Mouse (Mus musculus) retina, adult 2 months (tissue): ENCODE data around the gene Ccdc167.

Source experiments
- DNase-seq: peaks from one replicate; pipeline ENCODE4 v3.0.0-alpha.2; 2012; ENCODE audit warnings: low read depth, low spot score

The Ccdc167 gene

GRCm38 (mm10) chr17:29716732-29717445 lies at the start of gene Ccdc167:
Gene Ccdc167, minus strand, starts transcription at chr17:29717044.
- DNase-seq: peak; percentile 96

GRCm38 (mm10) chr17:29765380-29765779 lies 48.5 kb upstream of the Ccdc167 start:
- DNase-seq: no peak

GRCm38 (mm10) chr17:29762551-29762950 lies 45.7 kb upstream of the Ccdc167 start:
- peak; percentile 32 for DNase-seq

GRCm38 (mm10) chr17:29761938-29762337 lies 45.1 kb upstream of the Ccdc167 start:
- no peak for DNase-seq

- DNase-seq: no peak
Measured at GRCm38 (mm10) chr17:29760404-29761375, 43.8 kb upstream of the Ccdc167 start.

GRCm38 (mm10) chr17:29759963-29760362 lies 43.1 kb upstream of the Ccdc167 start:
- DNase-seq: no peak

- DNase-seq: no peak
Measured at GRCm38 (mm10) chr17:29756381-29756780, 39.5 kb upstream of the Ccdc167 start.

GRCm38 (mm10) chr17:29754510-29754909 lies 37.7 kb upstream of the Ccdc167 start:
- no peak for DNase-seq

GRCm38 (mm10) chr17:29747466-29747865 lies 30.6 kb upstream of the Ccdc167 start:
- DNase-seq: no peak

GRCm38 (mm10) chr17:29737849-29738804 lies 21.3 kb upstream of the Ccdc167 start:
- no peak for DNase-seq

- peak; percentile 55 for DNase-seq
Measured at GRCm38 (mm10) chr17:29736448-29737014, 19.7 kb upstream of the Ccdc167 start.

GRCm38 (mm10) chr17:29732522-29732921 lies 15.7 kb upstream of the Ccdc167 start:
- DNase-seq: no peak

GRCm38 (mm10) chr17:29731953-29732325 lies 15.1 kb upstream of the Ccdc167 start:
- no peak for DNase-seq

- DNase-seq: no peak
Measured at GRCm38 (mm10) chr17:29731266-29731952, 14.6 kb upstream of the Ccdc167 start.

- no peak for DNase-seq
Measured at GRCm38 (mm10) chr17:29730510-29731265, 13.8 kb upstream of the Ccdc167 start.

- DNase-seq: no peak
Measured at GRCm38 (mm10) chr17:29728082-29728481, 11.2 kb upstream of the Ccdc167 start.

- no peak for DNase-seq
Measured at GRCm38 (mm10) chr17:29725027-29725620, 8.3 kb upstream of the Ccdc167 start.

- DNase-seq: no peak
Measured at GRCm38 (mm10) chr17:29724610-29725009, 7.8 kb upstream of the Ccdc167 start.

GRCm38 (mm10) chr17:29720755-29721365 lies 4.0 kb upstream of the Ccdc167 start:
- no peak for DNase-seq
